Mouse (Mus musculus): ENCODE measurements at regions not wholly inside any gene's neighbourhood (a gene's known extent, or its start where the extent isn't known, plus 50 kb on each side); places are given as distances from the start of the nearest gene placed in this dataset.

- DNase-seq (ENCODE audit: extremely low read depth, low read depth, low spot score) = no peak
Observed at GRCm38 (mm10) chr1:186505051-186505711, 200.6 kb downstream of the Tgfb2 start.

- no peak for DNase-seq (ENCODE audit: extremely low read depth, low read depth, low spot score)
Observed at GRCm38 (mm10) chr1:186501726-186502125, 204.1 kb downstream of the Tgfb2 start.

GRCm38 (mm10) chr1:186497872-186498271, 207.9 kb downstream of the Tgfb2 start:
- DNase-seq (ENCODE audit: extremely low read depth, low read depth, low spot score) = no peak

GRCm38 (mm10) chr1:186497333-186497732, 208.5 kb downstream of the Tgfb2 start:
- DNase-seq (ENCODE audit: extremely low read depth, low read depth, low spot score) = no peak

- DNase-seq (ENCODE audit: extremely low read depth, low read depth, low spot score) = no peak
Observed at GRCm38 (mm10) chr1:186494411-186494783, 211.4 kb downstream of the Tgfb2 start.

GRCm38 (mm10) chr1:186493664-186494410, 212.0 kb downstream of the Tgfb2 start:
- DNase-seq (ENCODE audit: extremely low read depth, low read depth, low spot score) = no peak

- no peak for DNase-seq (ENCODE audit: extremely low read depth, low read depth, low spot score)
Observed at GRCm38 (mm10) chr1:186482177-186482576, 223.6 kb downstream of the Tgfb2 start.

GRCm38 (mm10) chr1:186480019-186480418, 225.8 kb downstream of the Tgfb2 start:
- no peak for DNase-seq (ENCODE audit: extremely low read depth, low read depth, low spot score)

GRCm38 (mm10) chr1:186478428-186479238, 227.2 kb downstream of the Tgfb2 start:
- DNase-seq (ENCODE audit: extremely low read depth, low read depth, low spot score) = no peak

GRCm38 (mm10) chr1:186474844-186475243, 230.9 kb downstream of the Tgfb2 start:
- no peak for DNase-seq (ENCODE audit: extremely low read depth, low read depth, low spot score)

GRCm38 (mm10) chr1:186474385-186474784, 231.4 kb downstream of the Tgfb2 start:
- DNase-seq (ENCODE audit: extremely low read depth, low read depth, low spot score) = no peak

- DNase-seq (ENCODE audit: extremely low read depth, low read depth, low spot score) = no peak
Observed at GRCm38 (mm10) chr1:186472955-186473354, 232.8 kb downstream of the Tgfb2 start.

GRCm38 (mm10) chr1:186465526-186465925, 240.3 kb downstream of the Tgfb2 start:
- DNase-seq (ENCODE audit: extremely low read depth, low read depth, low spot score) = no peak

GRCm38 (mm10) chr1:186460742-186461141, 245.0 kb downstream of the Tgfb2 start:
- DNase-seq (ENCODE audit: extremely low read depth, low read depth, low spot score) = no peak

GRCm38 (mm10) chr1:186458099-186458637, 247.6 kb downstream of the Tgfb2 start:
- DNase-seq (ENCODE audit: extremely low read depth, low read depth, low spot score) = no peak

- no peak for DNase-seq (ENCODE audit: extremely low read depth, low read depth, low spot score)
Observed at GRCm38 (mm10) chr1:186457098-186457497, 248.7 kb downstream of the Tgfb2 start.

GRCm38 (mm10) chr1:186456131-186456530, 249.7 kb downstream of the Tgfb2 start:
- no peak for DNase-seq (ENCODE audit: extremely low read depth, low read depth, low spot score)

- DNase-seq (ENCODE audit: extremely low read depth, low read depth, low spot score) = no peak
Observed at GRCm38 (mm10) chr1:186455177-186455660, 250.6 kb downstream of the Tgfb2 start.

GRCm38 (mm10) chr1:186454393-186455085, 251.2 kb downstream of the Tgfb2 start:
- DNase-seq (ENCODE audit: extremely low read depth, low read depth, low spot score) = no peak

- no peak for DNase-seq (ENCODE audit: extremely low read depth, low read depth, low spot score)
Observed at GRCm38 (mm10) chr1:186448841-186449650, 256.7 kb downstream of the Tgfb2 start.

All from fat pad, adult 2 months (tissue).